Mouse (Mus musculus): Measurements from ENCODE around the gene Tmem221. TPM values are rescaled to one million over a fixed set of nuclear protein-coding genes. Genes with fewer than 3 reads are reported as not detected.

The Tmem221 gene
- 1 to 10 TPM; 5.1 to 7.0 (median 5.8) TPM for total RNA-seq (2022)

GRCm38 (mm10) chr8:71558071-71558957 lies at the start of gene Tmem221:
Tmem221 (minus strand) TSS chr8:71558871.
- DNase-seq = no peak

GRCm38 (mm10) chr8:71604021-71604420 lies 45.4 kb upstream of the Tmem221 start:
- DNase-seq = no peak

GRCm38 (mm10) chr8:71602666-71603334 lies 44.1 kb upstream of the Tmem221 start:
- peak; percentile 76 for DNase-seq

- no peak for DNase-seq
These were observed 43.4 kb upstream of the Tmem221 start for GRCm38 (mm10) chr8:71601939-71602665.

GRCm38 (mm10) chr8:71598841-71599240 lies 40.2 kb upstream of the Tmem221 start:
- DNase-seq = no peak

GRCm38 (mm10) chr8:71598375-71598774 lies 39.7 kb upstream of the Tmem221 start:
- no peak for DNase-seq

GRCm38 (mm10) chr8:71597451-71597850 lies 38.8 kb upstream of the Tmem221 start, which contains the start of gene Fam129c:
Fam129c (plus strand) TSS chr8:71597648.
- no peak for DNase-seq

- DNase-seq = no peak
These were observed 38.1 kb upstream of the Tmem221 start for GRCm38 (mm10) chr8:71596798-71597197.

- no peak for DNase-seq
These were observed 37.7 kb upstream of the Tmem221 start for GRCm38 (mm10) chr8:71596384-71596783.

GRCm38 (mm10) chr8:71595862-71596261 lies 37.2 kb upstream of the Tmem221 start:
- peak; percentile 77 for DNase-seq

GRCm38 (mm10) chr8:71594324-71594722 lies 35.7 kb upstream of the Tmem221 start:
- no peak for DNase-seq

- no peak for DNase-seq
These were observed 35.1 kb upstream of the Tmem221 start for GRCm38 (mm10) chr8:71593556-71594323.

- peak; percentile 73 for DNase-seq
These were observed 33.9 kb upstream of the Tmem221 start for GRCm38 (mm10) chr8:71592374-71593170.

GRCm38 (mm10) chr8:71591471-71592373 lies 33.1 kb upstream of the Tmem221 start, which contains the start of gene Pgls:
Pgls (plus strand) TSS chr8:71592176.
- peak; percentile 94 for DNase-seq

- no peak for DNase-seq
These were observed 32.3 kb upstream of the Tmem221 start for GRCm38 (mm10) chr8:71591017-71591416.

- no peak for DNase-seq
These were observed 30.1 kb upstream of the Tmem221 start for GRCm38 (mm10) chr8:71588762-71589161.

GRCm38 (mm10) chr8:71586891-71587290 lies 28.2 kb upstream of the Tmem221 start:
- no peak for DNase-seq

GRCm38 (mm10) chr8:71580201-71580600 lies 21.5 kb upstream of the Tmem221 start:
- no peak for DNase-seq

GRCm38 (mm10) chr8:71579476-71579875 lies 20.8 kb upstream of the Tmem221 start:
- DNase-seq = peak; percentile 80

- DNase-seq = no peak
These were observed 20.3 kb upstream of the Tmem221 start for GRCm38 (mm10) chr8:71579009-71579408.

Measured in adrenal gland, adult 8-10 months (tissue).